Mouse (Mus musculus) adrenal gland (tissue): ENCODE results near the gene Tle1.

Source experiments
- intact Hi-C: fragments of 180-260 bp; cut with DNase I; formaldehyde crosslinking; loops from one replicate; pipeline ENCODE4 v1.15.1; 2025
- long read RNA-seq, 2 experiments: library from polyadenylated mRNA; unstranded; transcript quantifications; one replicate each; pipeline ENCODE4 v2.0.0; 2020; ENCODE audit warnings: borderline replicate concordance in 1 of 2; ENCODE audit not compliant: insufficient replicate concordance in 1 of 2

The Tle1 gene
- long read RNA-seq, experiment 1, transcript Tle1-205 (7 exons, 2,067 nt): major isoform, 5 of 15 reads
- long read RNA-seq, experiment 1, partial matches to known transcripts: 5 of 15 reads
- long read RNA-seq, experiment 1, other reads (novel, unspliced or antisense): 5 of 15 reads
- long read RNA-seq, experiment 2, transcript Tle1-205 (7 exons, 2,067 nt): major isoform, 7 of 21 reads
- long read RNA-seq, experiment 2, partial matches to known transcripts: 7 of 21 reads
- long read RNA-seq, experiment 2, other reads (novel, unspliced or antisense): 6 of 21 reads

- intact Hi-C loops: no loop called here
These were observed at the start of gene Tle1 for GRCm38 (mm10) chr4:72200559-72201409. TSS of gene Tle1 (minus strand) at chr4:72200919.

DNA sequence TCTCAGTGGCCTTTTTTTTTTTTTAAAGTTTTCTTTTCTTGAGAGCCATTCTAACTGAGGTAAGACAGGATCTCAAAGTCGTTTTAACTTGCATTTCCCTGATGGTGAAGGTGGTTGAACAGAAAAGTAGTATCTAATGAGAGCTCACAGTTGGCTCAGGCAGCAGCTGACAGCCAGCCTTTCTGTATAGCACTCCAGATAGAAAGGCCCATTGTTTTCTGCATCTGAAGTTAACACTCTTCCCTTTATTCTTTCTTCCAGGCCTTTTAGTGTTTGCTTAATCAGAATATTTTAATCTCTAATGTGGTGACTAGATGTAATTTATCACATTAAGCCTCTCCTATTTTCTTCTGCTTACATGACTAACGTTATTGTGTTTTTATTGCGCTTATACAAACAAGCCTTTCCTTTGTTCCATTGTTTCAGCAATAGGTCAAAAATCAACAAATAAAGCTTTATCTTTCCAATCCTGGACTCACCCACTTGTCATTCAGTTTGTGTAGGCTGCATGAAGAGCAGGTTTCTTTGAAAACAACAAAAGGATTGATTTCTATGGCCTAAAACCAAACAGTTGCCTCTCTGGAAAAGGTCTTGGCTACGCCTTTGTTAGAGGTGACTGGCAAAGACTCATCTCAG, 33.0 kb upstream of the Tle1 start:
- intact Hi-C loops: no loop called here

GRCm38 (mm10) chr4:72232206-72232605, 31.5 kb upstream of the Tle1 start:
- intact Hi-C loops: no loop called here

DNA sequence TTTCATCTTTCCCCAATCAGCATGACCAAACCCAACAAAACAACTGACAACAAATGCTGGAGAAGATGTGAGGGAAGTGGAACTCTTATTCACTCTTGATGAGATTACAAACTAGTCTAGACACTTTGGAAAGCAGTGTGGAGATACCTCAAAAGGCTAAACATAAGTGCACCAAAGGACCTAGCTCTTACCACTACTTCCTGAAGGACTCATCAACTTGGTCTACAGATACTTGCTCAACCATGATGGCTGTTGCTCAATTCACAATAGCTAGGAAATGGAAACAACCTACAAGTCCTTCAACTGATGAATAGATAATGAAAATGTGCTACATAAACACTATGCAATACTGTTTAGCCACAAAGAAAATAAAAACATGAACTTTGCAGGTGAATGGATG, 30.1 kb upstream of the Tle1 start:
- intact Hi-C loops: no loop called here

- intact Hi-C loops: no loop called here
These were observed 20.9 kb upstream of the Tle1 start for GRCm38 (mm10) chr4:72221629-72222028.

DNA sequence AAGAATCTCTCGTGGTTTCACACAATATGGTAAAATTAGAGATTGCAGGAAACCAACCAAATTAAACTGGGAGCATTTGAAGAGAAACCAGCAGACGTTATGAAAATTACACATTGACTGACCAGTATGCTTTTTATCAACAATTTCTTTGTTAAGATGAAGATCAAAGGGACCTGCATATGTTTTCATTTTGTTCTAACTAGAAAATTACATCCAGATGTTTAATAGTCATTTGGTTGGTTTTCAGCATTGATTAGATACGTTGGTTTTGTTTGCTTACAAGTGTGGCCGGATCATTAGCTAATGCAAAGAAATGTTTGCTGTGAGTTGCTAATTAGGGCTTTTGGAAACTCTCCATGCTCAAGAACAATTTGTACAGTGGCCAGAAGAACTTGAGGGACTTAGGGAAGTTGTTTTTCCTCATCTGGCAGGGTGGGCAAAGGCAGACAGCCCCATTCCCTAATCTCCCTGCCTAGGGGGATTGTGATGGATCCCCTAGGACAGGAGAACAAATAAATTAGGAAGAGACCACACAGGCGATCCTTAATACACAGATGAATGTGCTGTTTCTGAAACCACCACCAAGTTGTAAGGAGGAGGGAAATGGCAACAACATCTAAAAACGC, 3.8 kb upstream of the Tle1 start:
- intact Hi-C loops: no loop called here

- intact Hi-C loops: no loop called here
These were observed 837 bp upstream of the Tle1 start for GRCm38 (mm10) chr4:72201521-72201991.

DNA sequence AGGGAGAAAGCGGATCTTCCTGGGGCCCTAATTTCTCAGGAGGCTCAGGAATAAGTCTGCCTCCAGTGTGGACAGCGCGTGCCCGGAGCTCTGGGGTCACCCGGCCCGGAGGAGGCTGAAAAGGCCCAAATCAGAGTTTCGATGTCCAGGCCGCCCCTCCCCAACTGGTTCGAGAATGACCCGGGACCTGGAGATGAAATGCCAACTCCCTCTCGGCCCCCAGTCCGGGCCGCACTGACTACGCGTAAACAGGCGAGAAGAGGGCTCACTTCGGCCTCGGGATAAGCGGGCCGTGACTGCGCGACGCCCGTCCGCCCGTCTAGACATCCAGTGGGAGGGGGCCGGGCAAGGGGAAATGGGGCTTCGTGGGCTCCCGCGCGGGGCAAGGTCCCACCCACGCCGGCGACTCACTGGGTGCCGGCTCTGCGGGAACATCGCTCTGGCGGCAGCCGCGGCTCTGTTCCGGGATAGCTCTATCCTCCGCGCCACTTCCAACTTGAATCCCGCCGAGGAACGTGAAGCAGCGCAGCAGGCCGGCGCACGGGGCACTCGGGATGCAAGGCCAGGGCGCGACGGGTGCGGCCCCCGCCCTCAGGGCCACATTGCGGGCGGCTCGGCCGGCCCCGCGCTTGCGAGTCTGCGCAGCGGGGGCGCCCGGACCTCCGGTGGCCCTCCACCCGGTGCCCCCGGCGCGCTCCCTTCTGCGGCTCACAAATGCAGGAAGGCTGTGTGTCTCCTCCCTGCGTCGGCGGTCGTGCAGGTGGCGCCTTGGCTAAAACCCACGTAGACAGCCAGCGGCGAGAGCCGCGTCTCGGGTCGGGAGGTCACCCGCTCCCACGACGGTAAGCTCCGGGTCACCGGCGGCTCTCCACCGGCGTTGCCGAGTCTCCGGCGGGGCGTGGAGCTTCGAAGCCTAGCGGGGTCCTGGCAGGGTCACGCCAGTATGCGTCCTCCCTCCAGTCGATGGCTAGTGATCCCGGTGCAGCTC, 854 bp downstream of the Tle1 start:
- intact Hi-C loops: loop anchor here (10.0 kb wide), 1 partner anchor 1295 kb away; no protein-coding TSS in a partner anchor

GRCm38 (mm10) chr4:72198877-72199411, 1.8 kb downstream of the Tle1 start:
- intact Hi-C loops: loop anchor here (10.0 kb wide), 1 partner anchor 1294 kb away; no protein-coding TSS in a partner anchor

- intact Hi-C loops: loop anchor here (10.0 kb wide), 1 partner anchor 1293 kb away; no protein-coding TSS in a partner anchor
These were observed 2.7 kb downstream of the Tle1 start for GRCm38 (mm10) chr4:72197888-72198605.

DNA sequence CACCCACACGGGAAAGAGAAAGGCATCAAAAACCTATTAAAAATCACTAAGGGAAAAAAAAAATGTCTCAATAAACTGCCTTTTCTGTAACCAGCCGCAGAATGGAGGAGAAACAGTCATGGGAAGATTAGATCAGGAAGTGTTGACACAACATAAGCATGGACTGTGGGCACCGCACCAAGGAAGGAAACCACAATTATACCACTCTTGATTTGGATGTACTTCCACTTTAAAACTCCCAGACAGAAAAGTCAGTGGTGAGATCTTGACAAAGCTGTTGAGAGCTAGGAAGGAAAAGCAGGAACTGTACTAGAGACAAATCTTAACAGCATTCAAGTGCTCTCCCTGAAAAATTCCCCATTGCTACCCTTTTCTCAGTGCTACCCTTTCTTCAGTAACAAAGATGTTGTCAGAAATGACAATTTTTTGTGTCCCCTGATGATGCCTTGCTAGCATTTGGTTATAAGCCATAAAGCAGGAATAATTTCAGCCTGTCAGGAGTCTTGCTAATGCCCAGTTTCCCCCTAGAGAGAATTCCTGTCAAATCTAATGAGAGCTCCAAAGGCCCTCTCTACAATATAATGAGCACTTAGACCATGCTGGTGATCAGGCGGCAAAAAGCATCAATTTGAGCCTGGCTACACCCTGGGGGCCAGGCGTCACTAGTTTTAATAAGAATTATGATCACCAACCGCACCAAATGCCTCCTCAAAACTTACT, 5.4 kb downstream of the Tle1 start:
- intact Hi-C loops: loop anchor here (10.0 kb wide), 1 partner anchor 1290 kb away; no protein-coding TSS in a partner anchor

DNA sequence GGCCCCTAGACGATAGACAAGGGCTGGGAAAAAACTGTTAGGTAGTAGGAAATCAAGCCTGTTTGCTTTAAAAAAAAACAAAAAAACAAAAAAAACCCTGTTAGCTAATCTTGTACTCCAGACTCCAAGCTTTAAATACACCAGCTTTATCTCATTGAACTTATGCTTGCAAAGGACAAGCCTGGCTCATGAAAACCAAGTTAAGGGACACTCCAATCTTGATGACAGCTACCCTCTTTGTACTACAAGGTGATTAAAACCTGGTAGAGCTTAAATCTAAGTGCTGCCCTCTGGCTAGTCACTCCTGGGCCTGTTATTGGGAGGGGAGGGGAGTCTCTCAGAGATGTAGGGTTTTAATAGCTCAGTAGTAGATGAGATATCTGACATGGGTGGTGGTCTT, 7.4 kb downstream of the Tle1 start:
- intact Hi-C loops: loop anchor here (10.0 kb wide), 1 partner anchor 1288 kb away; no protein-coding TSS in a partner anchor

DNA sequence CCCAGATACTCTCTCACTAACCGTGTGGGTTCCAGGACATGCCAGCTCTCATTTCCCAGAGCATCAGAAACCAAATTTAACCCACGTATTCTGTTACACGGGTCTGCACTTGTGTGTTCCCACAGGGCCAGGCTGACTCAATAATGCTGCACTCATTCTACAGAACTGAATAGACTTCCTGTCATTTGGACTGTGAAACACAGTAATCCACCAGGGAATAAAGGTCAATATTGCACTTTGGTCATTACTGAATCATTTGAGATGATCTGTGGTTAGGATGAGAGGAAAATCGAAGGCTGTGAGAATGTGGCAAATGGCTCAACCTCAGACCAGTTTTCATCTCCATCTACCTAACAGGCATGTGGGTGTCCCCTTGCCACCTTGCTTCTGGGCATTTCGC, 16.2 kb downstream of the Tle1 start:
- intact Hi-C loops: no loop called here

DNA sequence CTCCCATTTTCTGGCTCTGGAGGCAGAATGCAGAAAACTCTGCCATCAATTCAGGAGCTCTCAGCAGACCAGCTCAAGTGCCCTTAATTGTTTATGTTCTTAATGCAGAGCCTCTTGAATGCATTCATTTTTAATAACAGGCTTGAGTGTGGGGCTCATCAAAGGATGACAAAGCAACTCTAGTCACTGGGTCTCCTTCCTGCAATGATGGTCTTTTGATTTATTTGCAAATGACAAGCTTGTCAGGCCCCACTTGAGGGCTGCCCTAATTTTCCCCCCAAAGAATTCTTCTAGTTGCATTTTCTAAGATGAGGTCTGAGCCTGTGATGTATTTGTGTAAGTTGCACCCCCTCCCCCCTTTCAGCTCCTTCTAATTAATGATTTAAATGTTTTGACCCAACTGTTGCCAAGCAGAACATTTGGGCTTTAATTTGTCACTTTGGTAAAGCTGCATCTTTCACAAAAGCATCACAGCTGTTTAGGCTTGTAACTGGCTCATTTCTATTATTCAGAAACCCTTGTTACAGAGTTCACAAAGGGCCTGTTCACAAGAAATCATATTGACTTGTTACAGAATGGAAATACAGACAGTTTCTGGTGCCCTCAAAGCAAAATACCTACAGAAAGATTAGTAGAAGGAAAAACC, 18.3 kb downstream of the Tle1 start:
- intact Hi-C loops: no loop called here

DNA sequence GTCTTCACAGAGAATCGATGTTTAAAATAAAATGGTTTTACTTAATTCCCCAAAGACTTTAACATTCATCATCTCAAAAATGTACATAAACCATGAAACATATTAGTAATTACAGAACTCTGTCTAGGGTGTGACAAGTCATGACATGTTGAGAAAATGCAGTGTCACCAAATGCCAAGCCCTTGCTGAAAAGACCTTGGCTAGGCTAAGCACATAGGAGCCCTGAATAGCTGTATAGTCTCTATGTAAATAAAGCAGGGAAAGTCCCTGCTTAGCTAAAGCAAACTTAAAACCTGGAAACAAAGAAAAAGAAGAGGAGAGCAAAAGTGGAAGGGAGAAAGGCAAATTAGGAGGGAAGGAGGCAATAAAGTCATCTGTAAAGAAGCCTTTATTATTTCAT, 24.8 kb downstream of the Tle1 start:
- intact Hi-C loops: no loop called here

GRCm38 (mm10) chr4:72168267-72168666, 32.5 kb downstream of the Tle1 start:
- intact Hi-C loops: no loop called here

GRCm38 (mm10) chr4:72167761-72168229, 32.9 kb downstream of the Tle1 start:
- intact Hi-C loops: no loop called here

GRCm38 (mm10) chr4:72167171-72167570, 33.5 kb downstream of the Tle1 start:
- intact Hi-C loops: no loop called here
